Mouse (Mus musculus) bone marrow, adult 2 months (tissue): ENCODE results near the gene Sdc4. TPM values are rescaled to one million over a fixed set of nuclear protein-coding genes. Genes with fewer than 3 reads are reported as not detected.
A peak's percentile ranks its signal among the peaks of the same experiment; 100 is the strongest.

Experiments
- H3K27ac ChIP-seq: fragments of 200-500 bp; 2 replicates; pipeline ENCODE4 v1.5.1; 2012; ENCODE audit warnings: low read depth, mild to moderate bottlenecking, control low read depth, inconsistent platforms, low read length; ENCODE audit not compliant: control insufficient read depth, poor library complexity, insufficient read depth
- H3K4me1 ChIP-seq: fragments of 200-500 bp; 2 replicates; pipeline ENCODE4 v1.6.1; 2011; ENCODE audit warnings: low read length; ENCODE audit not compliant: control insufficient read depth, insufficient read depth
- H3K4me3 ChIP-seq: fragments of 200-500 bp; replicated peaks from 2 replicates; pipeline ENCODE3; 2011; ENCODE audit warnings: mild to moderate bottlenecking, low read depth, low read length, control low read depth; ENCODE audit not compliant: control insufficient read depth
- CTCF ChIP-seq: fragments of 200-500 bp; IDR thresholded peaks from 2 replicates; pipeline ENCODE4 v1.5.1; 2011; ENCODE audit warnings: low read length, control low read depth; ENCODE audit not compliant: control insufficient read depth, insufficient read depth
- POLR2A ChIP-seq: fragments of 200-500 bp; IDR thresholded peaks from 2 replicates; pipeline ENCODE4 v1.6.1; 2011; ENCODE audit warnings: low read depth, mild to moderate bottlenecking, control low read depth, low read length, borderline replicate concordance; ENCODE audit not compliant: control insufficient read depth
- WGBS: fragments of 180-500 bp; shearing (Covaris S2); methylation state at CpG from one replicate; pipeline ENCODE4 v1.1.7; 2018; 5-methylcytosine and 5-hydroxymethylcytosine counted together
- polyA plus RNA-seq: library from polyadenylated mRNA; stranded (reverse); fragments of >200 nt; gene quantifications from 2 replicates; pipeline ENCODE4 v1.2.4, GENCODE M21; 2011; ENCODE audit warnings: low replicate concordance; ENCODE audit not compliant: missing spikeins, insufficient read depth, insufficient read length

Sdc4 gene
- polyA plus RNA-seq, 1 experiment = 22.1 TPM

DNA sequence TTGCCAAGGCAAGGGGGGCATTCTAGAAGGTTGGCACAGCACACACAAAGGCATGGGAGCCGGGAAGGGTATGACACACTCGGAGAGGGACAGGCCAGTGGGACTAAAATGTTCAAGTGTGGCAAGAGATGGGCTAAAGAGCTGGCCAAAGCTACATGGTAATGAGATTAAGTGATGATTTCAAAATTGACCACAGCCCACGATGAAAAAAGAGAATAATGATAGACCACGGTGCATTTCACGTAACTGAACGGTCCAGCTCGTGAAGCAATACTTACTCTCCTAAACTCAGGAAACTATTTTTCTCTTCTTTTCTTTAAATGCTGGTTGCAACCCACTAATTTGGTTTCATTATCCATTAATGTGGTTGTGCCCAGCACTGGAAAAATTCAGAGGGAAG lies 47.6 kb downstream of the Sdc4 start:
- Histone ChIP-seq H3K4me1 (no peaks in the 10 kb centered on the region), H3K27ac (no peak overlapping the region), H3K4me3 (no peak overlapping the region)
- TF ChIP-seq POLR2A = no peak
- TF ChIP-seq CTCF = no peak
- WGBS = 41% methylated on average over 7 of the region's 7 CpGs

DNA sequence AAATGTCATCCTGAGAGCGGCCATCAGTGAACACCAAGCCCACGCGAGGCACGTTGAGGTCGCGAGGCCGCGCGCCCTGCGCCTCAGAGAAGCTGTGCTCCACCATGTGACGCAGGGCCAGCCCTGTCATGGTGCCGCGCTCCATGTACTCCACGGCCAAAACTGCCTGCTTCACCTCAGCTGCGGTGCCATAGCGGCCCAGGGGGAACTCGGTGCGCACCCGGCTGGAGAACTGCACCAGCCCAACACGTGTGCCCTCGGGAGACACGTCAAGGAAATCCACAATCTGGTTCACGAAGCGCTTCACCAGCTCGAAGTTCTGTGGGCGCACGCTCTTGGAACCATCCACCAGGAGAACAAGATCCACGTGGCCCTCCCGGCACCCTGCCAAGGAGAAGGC lies 50.6 kb downstream of the Sdc4 start:
- Histone ChIP-seq H3K4me1 (no peaks in the 10 kb centered on the region), H3K4me3 (no peak overlapping the region), H3K27ac (no peak overlapping the region)
- TF ChIP-seq POLR2A = no peak
- TF ChIP-seq CTCF = no peak
- WGBS = 71% methylated on average over 29 of the region's 29 CpGs

DNA sequence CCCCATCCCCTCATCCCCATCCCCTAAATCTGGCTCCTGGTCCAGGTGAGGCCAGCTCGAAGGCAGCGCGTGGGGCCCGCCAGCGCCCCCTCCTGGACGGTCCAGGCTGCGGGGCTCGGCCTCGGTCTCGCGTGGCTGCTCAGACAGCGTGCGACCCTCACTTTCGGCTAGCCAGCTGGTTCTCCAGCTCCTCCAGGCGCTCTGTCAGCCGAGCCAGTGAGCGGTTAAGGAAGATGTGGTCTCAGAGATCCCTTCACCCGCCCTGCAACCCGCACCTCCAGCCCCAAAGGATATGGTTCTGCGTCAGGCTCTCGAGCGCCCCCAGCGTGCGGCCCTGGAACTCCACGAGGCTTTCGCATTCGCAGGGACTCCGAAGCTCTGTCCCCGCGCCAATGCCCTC lies 54.2 kb downstream of the Sdc4 start:
- peak overlapping the region; percentile 69 for H3K4me3 ChIP-seq
- 1% methylated on average over 30 of the region's 30 CpGs for WGBS
- TF ChIP-seq POLR2A (no peak), CTCF (peak; percentile 75)
- no peaks in the 10 kb centered on the region; the same call in 1 of the 2 replicates for H3K4me1 ChIP-seq
- no peak overlapping the region for H3K27ac ChIP-seq

DNA sequence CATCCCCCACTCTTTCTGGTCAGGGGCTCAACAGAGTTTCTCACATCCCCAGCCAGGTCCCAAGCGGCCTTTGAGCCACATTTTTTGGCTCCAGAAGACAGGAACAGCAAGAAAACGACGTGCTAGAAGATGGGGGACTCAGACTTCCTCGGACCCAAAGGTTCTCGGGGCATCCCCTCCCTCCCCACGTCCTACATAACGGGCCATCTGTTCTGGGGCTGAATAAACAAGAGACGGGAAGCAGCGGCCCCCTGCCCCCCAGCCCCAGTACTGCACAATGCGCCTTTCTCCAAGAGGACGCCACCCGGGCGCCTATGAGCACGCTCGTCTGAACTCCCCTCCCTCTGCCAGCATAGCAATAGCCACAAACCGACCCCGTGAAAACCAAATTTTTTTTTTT lies 54.7 kb downstream of the Sdc4 start, which contains the start of gene Slpi:
Gene Slpi (minus strand): TSS at position 76 of the 400 bp plus-strand sequence.
- TF ChIP-seq POLR2A (no peak), CTCF (no peak)
- H3K27ac ChIP-seq = no peak within 1 kb of the TSS
- H3K4me3 ChIP-seq = peak within 1 kb of the TSS; percentile 69
- WGBS = 3% methylated on average over 17 of the region's 17 CpGs
- H3K4me1 ChIP-seq = peaks cover 2% of the 10 kb centered on the region; the same call in 1 of the 2 replicates

DNA sequence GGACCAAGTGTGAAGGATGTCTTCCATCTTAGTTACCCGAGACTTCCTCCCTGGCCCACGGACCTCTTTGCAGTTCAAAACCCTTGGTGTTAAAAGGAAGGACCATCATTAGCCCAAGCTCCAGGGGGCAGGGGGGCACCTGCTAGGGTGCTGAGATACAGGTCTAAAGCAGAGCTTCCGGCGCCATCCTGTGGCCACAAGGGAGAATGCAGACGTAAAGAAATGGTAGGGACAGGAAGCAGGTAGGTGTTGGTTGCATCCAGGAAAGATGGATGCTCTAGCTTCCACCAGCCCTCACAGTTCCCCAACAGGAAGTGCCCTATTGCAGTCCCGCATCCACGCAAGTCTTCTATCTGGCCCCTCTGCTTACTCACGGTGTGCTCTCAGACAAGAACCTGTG lies 56.7 kb downstream of the Sdc4 start:
- Histone ChIP-seq H3K4me3 (no peak overlapping the region), H3K4me1 (peaks cover 2% of the 10 kb centered on the region; the same call in 1 of the 2 replicates), H3K27ac (no peak overlapping the region)
- TF ChIP-seq CTCF (peak; percentile 86), POLR2A (no peak)
- 0% methylated on average over 8 of the region's 8 CpGs for WGBS

DNA sequence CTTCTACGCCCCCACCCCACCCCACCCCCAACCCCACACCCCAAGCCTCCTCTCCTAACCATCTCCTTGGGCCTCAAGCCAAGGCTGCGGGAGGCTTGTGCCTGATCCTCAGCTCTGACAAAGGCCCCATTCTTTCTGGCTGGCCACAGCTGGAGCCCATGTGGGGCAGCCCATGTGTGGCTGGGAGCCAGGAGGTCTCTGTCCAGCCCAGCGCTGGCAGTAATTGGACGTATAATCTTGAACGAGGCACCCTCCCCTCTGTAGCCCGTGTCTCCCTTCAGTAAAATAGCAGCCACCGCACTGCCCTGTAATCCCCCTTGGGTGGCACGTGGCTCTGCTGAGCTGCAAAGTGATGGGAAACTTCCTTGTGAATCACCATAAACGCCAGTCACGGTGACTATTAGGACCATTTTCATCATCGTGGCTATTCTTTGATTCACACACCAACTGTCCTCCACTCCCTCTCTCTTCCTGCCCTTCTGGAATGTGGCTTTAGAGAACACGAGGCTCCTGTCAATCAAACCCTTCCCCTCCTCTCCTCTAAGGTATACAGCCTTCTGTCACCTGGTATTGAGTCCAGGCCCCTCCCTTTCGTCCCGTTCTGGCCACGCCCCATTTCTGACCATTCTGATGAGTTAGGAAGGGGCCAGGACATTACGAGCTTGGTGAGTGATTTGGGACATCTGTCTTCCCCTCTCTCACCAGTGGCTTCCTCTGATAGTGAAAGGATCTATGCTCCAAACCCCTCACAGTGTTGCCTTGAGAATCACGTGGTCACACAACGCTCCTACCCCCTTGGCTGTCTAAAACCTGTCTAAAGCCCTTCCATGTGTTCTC lies 57.5 kb downstream of the Sdc4 start:
- WGBS = 21% methylated on average over 18 of the region's 18 CpGs
- peak overlapping the region; percentile 30 for H3K27ac ChIP-seq
- peaks cover 2% of the 10 kb centered on the region; the same call in 1 of the 2 replicates for H3K4me1 ChIP-seq
- no peak for TF ChIP-seq POLR2A
- TF ChIP-seq CTCF = no peak
- no peak overlapping the region for H3K4me3 ChIP-seq

DNA sequence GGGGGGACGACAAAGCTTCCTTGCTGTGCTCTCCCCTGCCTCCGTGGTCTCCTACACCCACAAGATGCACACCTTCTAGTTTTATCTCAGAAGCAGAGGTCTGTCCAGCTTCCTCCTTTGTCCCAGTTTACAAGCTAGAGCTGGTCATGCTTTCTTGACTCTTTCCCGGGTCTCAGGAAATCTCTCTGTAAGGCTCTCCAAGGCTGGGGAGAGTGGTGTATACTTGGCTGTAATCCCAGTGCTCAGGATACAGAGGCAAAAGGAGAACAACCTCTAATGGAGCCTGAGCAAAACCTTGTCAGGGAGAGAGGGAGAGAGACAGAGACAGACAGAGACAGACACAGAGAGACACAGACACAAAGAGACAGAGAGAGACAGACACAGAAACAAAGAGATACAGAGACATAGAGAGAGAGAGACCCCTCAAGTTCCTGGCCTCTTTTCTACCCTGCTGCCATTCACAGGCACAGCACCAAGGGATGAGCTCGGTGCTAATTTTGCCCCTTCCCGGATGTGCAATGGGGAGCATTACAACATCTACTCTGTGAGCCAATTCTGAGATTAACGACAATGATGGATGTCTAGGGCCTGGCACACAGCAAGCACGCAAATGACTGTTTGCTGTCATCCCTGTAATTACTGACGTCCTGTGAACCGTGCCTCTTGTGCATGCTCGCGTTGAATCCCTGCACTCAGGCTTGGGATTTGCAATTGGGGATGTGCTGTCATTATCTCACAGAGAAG lies 59.9 kb downstream of the Sdc4 start:
- WGBS = 22% methylated on average over 11 of the region's 11 CpGs
- peak overlapping the region; percentile 65 for H3K27ac ChIP-seq
- TF ChIP-seq POLR2A (no peak), CTCF (no peak)

DNA sequence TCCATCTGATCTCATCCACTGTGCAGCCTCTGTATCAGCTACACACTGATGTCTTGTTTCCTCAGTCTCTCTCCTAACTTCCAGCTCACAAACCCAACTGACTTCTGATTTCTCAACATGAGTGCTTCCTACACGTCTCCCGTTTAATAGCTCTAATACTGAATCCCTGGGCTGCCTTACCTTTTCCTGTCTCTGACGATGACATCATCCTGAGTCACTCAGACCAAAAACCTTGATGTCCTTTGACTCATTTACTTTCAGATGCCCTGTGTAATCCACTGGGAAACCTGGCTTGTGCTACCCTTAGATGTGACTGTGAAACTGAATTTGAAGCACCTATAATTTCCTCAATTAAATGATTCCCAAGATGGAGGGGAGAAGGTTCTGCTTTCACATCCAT lies 60.7 kb downstream of the Sdc4 start:
- peaks cover 2% of the 10 kb centered on the region; the same call in 1 of the 2 replicates for H3K4me1 ChIP-seq
- no peak for TF ChIP-seq POLR2A
- TF ChIP-seq CTCF = no peak
- 24% methylated on average over 3 of the region's 3 CpGs for WGBS
- no peak overlapping the region for H3K27ac ChIP-seq
- no peak overlapping the region for H3K4me3 ChIP-seq

More for the DNA sequence above, 59.9 kb downstream of the Sdc4 start:
- no peak overlapping the region for H3K4me3 ChIP-seq
- H3K4me1 ChIP-seq = peaks cover 2% of the 10 kb centered on the region; the same call in 1 of the 2 replicates

DNA sequence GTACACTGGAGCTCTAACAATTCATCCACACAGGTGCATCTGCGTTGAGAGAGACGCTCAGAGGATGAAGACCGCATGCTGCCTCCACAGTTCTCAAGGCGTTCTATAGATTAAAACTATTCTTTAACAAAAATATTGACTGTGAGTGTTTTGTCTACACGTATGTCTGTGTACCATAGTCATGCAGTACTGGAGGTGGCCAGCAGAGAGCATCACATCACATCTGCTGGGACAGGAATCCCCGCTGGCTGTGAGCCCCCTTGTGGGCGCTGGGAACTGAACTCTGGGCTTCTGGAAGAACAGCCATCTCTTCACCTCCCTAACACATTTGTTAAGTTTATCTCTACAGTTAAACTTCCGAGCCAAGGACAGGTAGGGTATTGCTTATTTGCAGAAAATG lies 62.0 kb downstream of the Sdc4 start:
- WGBS = 80% methylated on average over 8 of the region's 8 CpGs
- TF ChIP-seq CTCF (peak; percentile 27; the same call in 1 of the 2 replicates), POLR2A (no peak)
- Histone ChIP-seq H3K4me1 (peaks cover 4% of the 10 kb centered on the region; the same call in 1 of the 2 replicates), H3K27ac (no peak overlapping the region), H3K4me3 (no peak overlapping the region)
